Mouse (Mus musculus): ENCODE results near the gene 4930519G04Rik.
"Not testable (repeated sequence)": the region's sequence is repeated elsewhere in the genome, so short reads cannot be mapped to it uniquely, and the experiment has no call there.

The 4930519G04Rik gene

GRCm38 (mm10) chr5:114853364-114853763, at the start of gene 4930519G04Rik:
4930519G04Rik (plus strand) TSS chr5:114853664.
- DNase-seq: not testable (repeated sequence)

- no peak for DNase-seq
Measured at GRCm38 (mm10) chr5:114804335-114804734, 49.1 kb upstream of the 4930519G04Rik start.

GRCm38 (mm10) chr5:114804958-114805357, 48.5 kb upstream of the 4930519G04Rik start:
- peak in 1 of 2 experiments; percentile 41 for DNase-seq

- DNase-seq: peak; percentile 28 to 42
Measured at GRCm38 (mm10) chr5:114805436-114806350, 47.8 kb upstream of the 4930519G04Rik start.

- no peak for DNase-seq
Measured at GRCm38 (mm10) chr5:114806636-114807035, 46.8 kb upstream of the 4930519G04Rik start.

GRCm38 (mm10) chr5:114807063-114807462, 46.4 kb upstream of the 4930519G04Rik start:
- no peak for DNase-seq

- no peak for DNase-seq
Measured at GRCm38 (mm10) chr5:114807468-114807867, 46.0 kb upstream of the 4930519G04Rik start.

GRCm38 (mm10) chr5:114807893-114808292, 45.6 kb upstream of the 4930519G04Rik start:
- no peak for DNase-seq

- DNase-seq: no peak
Measured at GRCm38 (mm10) chr5:114808385-114808784, 45.1 kb upstream of the 4930519G04Rik start.

- no peak for DNase-seq
Measured at GRCm38 (mm10) chr5:114809181-114809756, 44.2 kb upstream of the 4930519G04Rik start.

- DNase-seq: no peak
Measured at GRCm38 (mm10) chr5:114809826-114810225, 43.6 kb upstream of the 4930519G04Rik start.

- DNase-seq: peak; percentile 84 to 87
Measured at GRCm38 (mm10) chr5:114813525-114814181, 39.8 kb upstream of the 4930519G04Rik start.

GRCm38 (mm10) chr5:114816599-114816998, 36.9 kb upstream of the 4930519G04Rik start:
- no peak for DNase-seq

GRCm38 (mm10) chr5:114818124-114818523, 35.3 kb upstream of the 4930519G04Rik start:
- no peak for DNase-seq

GRCm38 (mm10) chr5:114822796-114823688, 30.4 kb upstream of the 4930519G04Rik start, which contains the start of gene 1500011B03Rik:
1500011B03Rik (minus strand) TSS chr5:114823468.
- DNase-seq: peak; percentile 69 to 78

- peak; percentile 54 to 59 for DNase-seq
Measured at GRCm38 (mm10) chr5:114824197-114824596, 29.3 kb upstream of the 4930519G04Rik start.

- peak; percentile 84 to 90 for DNase-seq
Measured at GRCm38 (mm10) chr5:114825978-114826691, 27.3 kb upstream of the 4930519G04Rik start.

- no peak for DNase-seq
Measured at GRCm38 (mm10) chr5:114827427-114827826, 26.0 kb upstream of the 4930519G04Rik start.

GRCm38 (mm10) chr5:114829740-114830139, 23.7 kb upstream of the 4930519G04Rik start:
- DNase-seq: no peak

GRCm38 (mm10) chr5:114836886-114837285, 16.6 kb upstream of the 4930519G04Rik start:
- DNase-seq: no peak

GRCm38 (mm10) chr5:114840481-114840880, 13.0 kb upstream of the 4930519G04Rik start:
- DNase-seq: not testable (repeated sequence)
